Mouse (Mus musculus): ENCODE results near the gene Gypa.
A peak's percentile ranks its signal among the peaks of the same experiment; 100 is the strongest.

Gypa gene

GRCm38 (mm10) chr8:80493523-80494345 is at the start of gene Gypa:
TSS of gene Gypa (plus strand) at chr8:80493781.
- no peak for DNase-seq (ENCODE audit: low read depth)

GRCm38 (mm10) chr8:80444534-80445072 is 49.0 kb upstream of the Gypa start:
- no peak for DNase-seq (ENCODE audit: low read depth)

GRCm38 (mm10) chr8:80447217-80447616 is 46.4 kb upstream of the Gypa start:
- no peak for DNase-seq (ENCODE audit: low read depth)

- no peak for DNase-seq (ENCODE audit: low read depth)
Measured at GRCm38 (mm10) chr8:80451938-80452690, 41.5 kb upstream of the Gypa start.

DNA sequence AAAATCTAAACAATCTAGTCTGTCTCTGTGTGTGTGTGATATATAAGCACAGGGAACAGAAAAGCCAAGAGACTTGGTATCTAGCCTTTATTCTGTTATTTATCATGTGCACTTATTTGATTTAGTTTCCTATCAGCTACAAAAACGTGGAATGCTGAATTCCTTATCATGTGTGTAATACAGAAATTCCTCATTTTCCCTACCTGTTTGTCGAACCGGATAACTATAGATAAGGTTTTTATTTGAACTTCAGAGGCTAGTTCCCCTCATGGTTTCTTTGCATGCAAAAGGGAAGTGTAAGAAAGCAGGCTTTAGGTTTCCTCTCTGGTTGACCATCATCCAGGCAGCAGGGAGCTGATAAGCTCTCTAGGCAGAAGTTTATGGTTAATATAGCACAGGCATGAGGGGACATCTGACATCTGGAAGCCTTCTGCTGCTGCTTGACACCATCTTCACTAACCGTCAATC is 30.1 kb upstream of the Gypa start:
- no peak for DNase-seq (ENCODE audit: low read depth)

DNA sequence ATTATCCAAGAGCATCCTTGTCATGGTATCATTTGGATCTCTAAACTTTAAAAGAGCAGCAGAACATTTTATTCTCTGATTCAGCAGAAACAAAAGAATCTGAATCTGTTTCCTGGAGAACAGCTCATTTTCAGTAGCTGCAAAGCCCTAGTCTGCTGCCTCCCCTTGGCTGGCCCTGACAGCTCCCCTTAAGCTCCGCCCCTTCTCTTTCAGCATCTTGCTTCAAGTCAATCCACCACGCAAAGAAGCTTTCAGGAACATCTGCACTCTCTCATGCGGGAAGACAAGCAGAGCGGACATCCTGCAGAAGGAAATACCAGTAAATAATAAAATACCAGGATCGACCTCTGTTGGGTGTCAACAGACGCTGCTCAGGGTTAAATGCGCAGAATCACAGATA is 18.6 kb upstream of the Gypa start:
- no peak for DNase-seq (ENCODE audit: low read depth)

DNA sequence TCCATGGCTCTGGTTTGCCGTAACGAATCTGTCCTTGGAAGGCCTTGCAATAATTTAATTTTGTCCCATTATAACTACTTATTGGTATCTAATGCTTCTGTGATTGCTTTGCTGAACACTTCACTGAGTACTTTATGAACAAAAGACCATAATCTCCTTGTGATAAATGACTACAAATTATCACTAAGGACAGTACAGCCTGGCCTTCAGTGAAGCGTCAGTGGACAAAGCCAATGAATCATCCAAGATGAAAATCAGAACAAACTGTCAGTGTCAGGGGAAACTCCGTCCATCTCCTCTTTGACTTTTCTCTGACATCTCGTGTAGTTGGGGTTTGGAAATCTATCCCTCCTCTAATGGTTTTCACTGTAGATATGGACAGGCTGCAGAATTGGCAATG is 15.4 kb upstream of the Gypa start:
- no peak for DNase-seq (ENCODE audit: low read depth)

DNA sequence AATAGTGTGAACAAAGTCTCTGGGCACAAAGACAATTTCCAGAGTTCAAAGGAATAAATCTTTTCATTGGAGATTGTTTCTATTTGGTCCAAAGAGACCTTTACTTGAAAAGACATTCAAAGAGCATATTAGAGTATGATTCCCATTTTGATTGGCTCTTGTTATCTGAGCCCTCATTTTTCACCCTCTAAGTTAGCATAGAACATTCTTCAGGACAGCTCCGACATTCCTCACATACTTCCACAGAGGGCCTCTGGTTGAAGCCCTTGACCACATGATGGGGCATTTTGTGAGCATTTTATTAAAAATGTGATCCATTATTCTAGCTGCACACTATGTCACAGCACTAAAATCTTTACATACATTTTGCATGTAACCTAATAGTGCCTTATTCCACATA is 14.5 kb upstream of the Gypa start:
- DNase-seq (ENCODE audit: low read depth): no peak

GRCm38 (mm10) chr8:80482173-80482572 is 11.4 kb upstream of the Gypa start:
- no peak for DNase-seq (ENCODE audit: low read depth)

GRCm38 (mm10) chr8:80482822-80483774 is 10.5 kb upstream of the Gypa start:
- peak; percentile 59 for DNase-seq (ENCODE audit: low read depth)

GRCm38 (mm10) chr8:80491562-80491961 is 2.0 kb upstream of the Gypa start:
- DNase-seq (ENCODE audit: low read depth): no peak

DNA sequence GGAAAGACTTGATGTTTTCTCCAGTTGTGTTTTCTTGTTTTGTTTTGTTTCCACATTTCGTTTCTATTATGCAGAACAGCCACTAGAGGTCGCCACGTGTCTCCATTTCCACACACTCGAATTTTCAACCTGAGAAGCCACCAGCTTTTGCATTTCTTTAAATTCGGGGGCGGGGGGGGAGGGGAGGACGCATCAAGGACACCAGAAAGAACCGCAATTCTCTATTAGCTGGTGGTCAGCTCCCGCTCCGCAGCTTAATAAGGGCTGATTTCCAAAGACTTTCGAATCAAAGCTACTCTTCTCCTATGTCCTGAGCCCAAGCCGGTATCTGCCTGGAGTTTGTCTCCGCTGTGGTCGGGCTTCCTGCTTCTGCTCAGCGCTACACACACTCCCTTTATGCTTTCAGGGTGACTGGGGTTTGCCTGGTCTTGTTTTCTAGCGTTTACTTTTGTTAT is 567 bp upstream of the Gypa start:
- DNase-seq (ENCODE audit: low read depth): peak; percentile 70

GRCm38 (mm10) chr8:80494346-80494660 is 722 bp downstream of the Gypa start:
- no peak for DNase-seq (ENCODE audit: low read depth)

GRCm38 (mm10) chr8:80494819-80495218 is 1.2 kb downstream of the Gypa start:
- no peak for DNase-seq (ENCODE audit: low read depth)

- no peak for DNase-seq (ENCODE audit: low read depth)
Measured at GRCm38 (mm10) chr8:80495527-80495926, 1.9 kb downstream of the Gypa start.

- DNase-seq (ENCODE audit: low read depth): no peak
Measured at GRCm38 (mm10) chr8:80497323-80497722, 3.7 kb downstream of the Gypa start.

GRCm38 (mm10) chr8:80500244-80500643 is 6.7 kb downstream of the Gypa start:
- DNase-seq (ENCODE audit: low read depth): no peak

DNA sequence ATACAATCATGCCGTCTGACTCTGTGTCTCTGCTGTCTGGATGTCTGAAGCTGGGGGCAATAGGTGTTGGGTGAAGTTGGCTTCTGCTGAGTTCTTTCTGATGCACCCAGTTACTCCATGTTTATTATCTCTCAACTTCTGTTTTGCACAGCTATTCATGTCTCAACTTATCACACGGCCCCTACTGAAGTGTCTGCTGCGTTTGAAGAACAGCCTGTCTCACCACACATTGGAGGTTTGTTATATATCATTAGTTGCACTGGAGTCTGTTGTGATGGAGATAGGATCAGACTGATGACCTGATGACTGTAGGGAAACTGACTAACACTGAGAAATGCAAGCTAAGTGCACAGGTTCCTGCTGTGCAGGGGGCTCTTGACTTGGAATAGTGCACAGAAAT is 7.2 kb downstream of the Gypa start:
- DNase-seq (ENCODE audit: low read depth): no peak

DNA sequence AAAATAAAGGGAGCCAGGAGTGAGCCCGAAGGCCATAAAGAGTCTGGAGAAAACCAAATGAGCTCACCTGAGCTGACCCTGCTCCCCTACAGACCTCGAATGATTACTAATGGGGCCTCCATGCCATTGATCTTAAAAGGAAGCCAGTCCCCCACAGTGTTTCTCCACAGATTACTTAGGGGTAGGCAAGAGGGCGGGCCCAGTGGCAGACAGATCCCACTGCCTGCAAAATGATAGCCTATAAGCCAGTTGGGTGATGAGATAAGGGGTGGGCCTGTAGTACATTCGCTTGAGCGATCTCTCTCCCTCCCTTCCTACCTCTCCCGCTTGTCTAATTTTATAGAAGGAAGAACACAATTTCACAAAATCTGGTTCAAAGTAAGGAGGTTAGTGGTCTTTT is 7.7 kb downstream of the Gypa start:
- DNase-seq (ENCODE audit: low read depth): no peak

DNA sequence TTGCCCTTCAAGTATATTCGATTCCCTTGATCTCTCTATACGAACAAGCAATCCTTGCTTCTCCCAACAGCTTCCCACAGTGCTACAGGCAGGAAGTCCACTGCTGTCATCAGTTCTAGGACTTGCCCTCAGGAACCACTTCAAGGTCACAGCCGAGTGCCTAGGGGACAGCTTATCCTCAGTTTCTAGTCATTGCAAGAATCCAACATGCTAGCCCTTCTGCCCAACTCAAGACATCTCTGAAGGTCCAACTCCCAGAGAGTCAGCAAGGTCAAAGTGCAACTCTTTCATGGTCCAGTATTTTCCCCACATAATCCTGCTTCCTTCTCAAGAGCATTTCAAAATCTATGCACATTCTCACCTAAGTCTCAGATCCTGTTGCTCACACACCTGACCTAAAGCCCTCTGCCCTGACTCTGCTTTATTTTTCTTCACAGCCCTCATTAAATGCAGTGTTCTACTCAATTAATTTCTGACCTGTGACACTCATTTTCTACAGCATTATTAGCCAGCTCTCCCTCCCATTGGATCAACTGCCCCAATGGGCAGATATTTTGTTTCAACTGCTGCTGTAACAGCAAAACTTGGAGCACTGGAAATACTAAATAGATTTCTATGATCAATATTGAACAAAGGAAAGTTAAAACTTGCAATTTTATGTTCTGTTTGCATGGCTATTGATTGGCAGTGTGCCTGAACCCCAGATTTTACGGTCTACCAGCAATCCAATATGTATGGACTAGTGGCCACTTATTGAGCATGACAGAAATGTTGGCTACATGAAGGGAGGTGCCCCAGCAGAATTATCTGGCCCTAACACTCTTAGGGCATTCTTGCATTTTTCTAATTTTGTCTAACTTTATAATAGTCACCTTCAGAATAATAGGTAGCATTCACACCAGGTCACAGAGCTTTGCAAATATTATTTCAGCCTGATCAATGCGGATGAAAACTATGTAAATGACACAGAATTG is 33.1 kb downstream of the Gypa start:
- DNase-seq (ENCODE audit: low read depth): no peak

DNA sequence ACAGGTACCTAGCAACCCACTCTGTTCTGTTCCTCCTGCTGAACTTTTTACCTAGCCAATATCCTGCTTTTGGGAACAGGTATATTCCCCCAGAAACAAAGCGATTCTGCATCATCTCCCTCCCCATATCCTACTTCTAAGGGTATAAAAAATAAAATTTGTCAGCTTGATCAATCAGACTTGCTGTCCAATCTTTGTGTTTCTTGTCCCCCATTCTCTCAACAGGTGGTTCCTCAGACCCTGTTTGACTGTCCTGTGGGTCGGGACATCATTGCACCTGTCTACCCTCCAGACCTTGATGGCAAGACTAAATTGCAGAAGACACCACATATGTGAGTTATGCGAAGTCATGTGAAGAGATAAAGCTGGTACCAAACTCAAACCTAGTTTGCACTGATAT is 48.3 kb downstream of the Gypa start:
- DNase-seq (ENCODE audit: low read depth): peak; percentile 14
